25 mouse cellular contexts compared by ENCODE assay signal in genomic region chr1:171534557-171534956, GRCm38 (mm10). TPM values are rescaled to one million over a fixed set of nuclear protein-coding genes. Genes with fewer than 3 reads are reported as not detected.
"Had no signal": no experiment of that assay in that cellular context is flagged by ENCODE, and none has a peak within 500 bp of the region (broad histone marks: within the 10 kb centered on the region; RNA-seq: fewer than 3 reads in every experiment).

No protein-coding gene starts in this region.

- H3K9me3 ChIP-seq: midbrain, embryonic 12.5 days had no signal

- H3K27me3 ChIP-seq: midbrain, embryonic 12.5 days; neural tube, embryonic 13.5 days; neural tube, embryonic 15.5 days had no signal

- H3K4me1 ChIP-seq: midbrain, embryonic 10.5 days; midbrain, embryonic 12.5 days; neural tube, embryonic 13.5 days; neural tube, embryonic 15.5 days had no signal

- H3K4me3 ChIP-seq: midbrain, embryonic 10.5 days; midbrain, embryonic 12.5 days; myocyte; neural tube, embryonic 13.5 days; neural tube, embryonic 15.5 days had no signal

- H3K27ac ChIP-seq: midbrain, embryonic 10.5 days; midbrain, embryonic 12.5 days; neural tube, embryonic 13.5 days; neural tube, embryonic 15.5 days had no signal

- H3K36me3 ChIP-seq: midbrain, embryonic 10.5 days; midbrain, embryonic 12.5 days; neural tube, embryonic 13.5 days; neural tube, embryonic 15.5 days had no signal

- H3K9ac ChIP-seq: lung, embryonic 14.5 days; midbrain, embryonic 12.5 days; neural tube, embryonic 13.5 days; neural tube, embryonic 15.5 days had no signal

- DNase-seq: lung, adult 18-20 months; lung, embryonic 14.5 days; lung, postnatal 10 days; lung, postnatal 4 days; midbrain, embryonic 14.5 days; retina, postnatal 1 day; right cerebral cortex, adult 18-20 months; right cerebral cortex, postnatal 25 days; right cerebral cortex, postnatal 4 days; spleen, adult 18-20 months; thymus, adult 18-20 months; thymus, postnatal 14 days; thymus, postnatal 36 days had no signal

RNA-seq across cellular contexts. Expression of gene Itln1, which starts 0.5 kb away (rescaled TPM):
- total RNA-seq: megakaryocyte, adult 5-6 weeks; megakaryocyte-erythroid progenitor cell, adult 5-6 weeks had no signal
- polyA plus RNA-seq: lung, embryonic 14.5 days; lung, embryonic 16.5 days; midbrain, embryonic 10.5 days; midbrain, embryonic 12.5 days; midbrain, embryonic 14.5 days; midbrain, embryonic 16.5 days; myocyte; neural tube, embryonic 11.5 days; neural tube, embryonic 13.5 days; neural tube, embryonic 15.5 days; stomach, embryonic 14.5 days; stomach, embryonic 16.5 days had no signal

RNA-seq across cellular contexts. Expression of gene Cd244a, which starts 24.4 kb away (rescaled TPM):
- polyA plus RNA-seq: lung, embryonic 14.5 days; midbrain, embryonic 10.5 days; midbrain, embryonic 12.5 days; midbrain, embryonic 16.5 days; neural tube, embryonic 13.5 days had no signal
